Mouse (Mus musculus) T-helper 1 cell (primary cell): ENCODE data around the gene Ctnnbl1.

Source experiments
- in situ Hi-C: fragments of 300-600 bp; cut with MboI, MseI; formaldehyde crosslinking; loops from one replicate; pipeline ENCODE4 v1.15.1; 2025; ENCODE audit warnings: high pct_unique_total_duplicates

The Ctnnbl1 gene

DNA sequence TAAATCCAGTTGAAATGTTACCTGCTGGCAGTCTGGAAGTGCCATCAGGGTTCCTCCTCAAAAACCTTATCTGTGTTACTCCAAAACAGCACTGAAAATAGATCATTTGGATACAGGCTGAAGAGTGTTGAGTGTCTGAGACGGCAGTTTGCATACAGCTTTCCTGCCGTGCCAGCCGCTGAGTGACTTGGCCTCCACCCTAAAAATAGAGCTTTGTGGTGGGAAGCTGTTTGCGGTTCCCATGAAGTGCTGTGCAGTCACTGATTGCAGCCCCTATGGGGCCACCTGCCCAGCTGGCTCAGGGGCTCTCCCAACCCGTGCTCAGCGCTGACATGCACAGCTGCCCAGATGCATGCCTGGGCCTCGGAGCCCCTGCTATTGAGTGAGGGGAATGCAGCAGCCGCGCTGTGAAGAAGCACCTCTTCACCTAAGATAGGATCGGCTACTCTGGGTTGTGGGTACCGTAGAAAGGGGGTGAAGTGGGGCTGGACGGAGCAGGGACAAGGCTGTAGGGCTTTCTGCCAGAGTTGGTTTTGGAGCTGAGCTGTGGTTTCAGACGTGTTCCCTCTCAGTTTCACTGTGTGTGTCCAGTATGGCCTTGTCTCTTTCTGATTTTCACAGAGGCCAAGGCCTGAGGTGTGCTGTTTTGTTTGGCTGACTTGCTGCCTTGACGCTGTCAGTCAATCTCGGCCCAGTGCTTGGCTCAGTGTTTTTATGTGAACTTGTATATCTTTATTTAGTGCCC lies 81.5 kb downstream of the Ctnnbl1 start:
- in situ Hi-C loops, result no loop called here

DNA sequence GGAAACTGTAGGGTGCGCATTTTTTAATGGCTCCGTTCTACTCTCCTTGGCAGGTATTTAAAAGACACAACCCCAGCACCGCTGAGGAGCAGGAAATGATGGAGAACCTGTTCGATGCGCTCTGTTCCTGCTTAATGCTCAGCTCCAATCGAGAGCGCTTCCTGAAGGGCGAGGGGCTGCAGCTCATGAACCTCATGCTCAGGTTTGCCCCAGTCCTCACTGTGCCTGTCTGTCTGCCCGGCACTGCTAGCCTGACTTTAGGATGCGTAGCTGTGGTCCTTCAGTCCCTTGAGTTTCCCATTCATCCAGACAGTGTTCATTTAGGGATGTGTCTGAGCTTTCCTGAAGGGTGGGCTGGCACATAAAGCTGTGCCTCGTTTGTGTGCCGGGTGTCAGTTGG lies 82.2 kb downstream of the Ctnnbl1 start:
- in situ Hi-C loops, result no loop called here

DNA sequence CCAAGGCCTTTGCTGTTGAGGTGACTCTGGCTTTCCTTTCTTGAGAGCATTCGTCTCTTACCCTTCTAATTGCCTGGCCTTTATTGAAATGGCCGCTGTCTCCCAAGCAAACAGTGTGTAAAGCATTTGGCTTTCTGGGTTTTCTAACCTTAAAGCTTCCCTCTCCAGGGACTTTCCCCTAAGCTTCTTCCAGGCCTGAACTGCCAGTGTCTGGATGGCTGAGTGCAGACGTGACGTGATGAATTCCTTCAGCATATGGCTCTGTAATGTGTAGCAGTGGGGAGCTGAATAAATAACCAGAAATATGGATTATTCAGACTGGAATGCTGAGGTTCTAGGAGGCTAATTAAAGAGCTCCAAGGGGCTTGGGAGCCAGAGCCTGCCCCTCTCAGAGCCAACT lies 84.1 kb downstream of the Ctnnbl1 start:
- in situ Hi-C loops, result no loop called here

DNA sequence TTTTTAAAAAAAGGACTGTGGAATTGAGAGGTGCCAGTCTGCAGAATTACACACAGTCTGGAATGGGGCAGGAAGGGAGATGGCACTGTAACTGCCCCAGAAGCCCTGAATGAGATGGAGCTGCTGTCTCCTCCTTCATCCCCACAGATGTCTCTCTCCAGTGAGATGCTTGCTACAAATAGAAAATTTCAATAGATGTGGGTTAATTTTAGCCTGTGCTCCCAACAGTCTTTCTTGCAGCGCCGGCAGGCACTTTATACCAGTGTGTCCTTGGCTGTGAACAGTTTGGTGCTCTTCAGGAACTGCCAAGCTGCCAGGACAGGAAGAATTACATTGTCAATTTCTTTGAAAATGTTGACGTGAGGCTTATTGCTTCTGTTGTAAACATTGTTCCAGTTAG lies 86.3 kb downstream of the Ctnnbl1 start:
- in situ Hi-C loops, result no loop called here

DNA sequence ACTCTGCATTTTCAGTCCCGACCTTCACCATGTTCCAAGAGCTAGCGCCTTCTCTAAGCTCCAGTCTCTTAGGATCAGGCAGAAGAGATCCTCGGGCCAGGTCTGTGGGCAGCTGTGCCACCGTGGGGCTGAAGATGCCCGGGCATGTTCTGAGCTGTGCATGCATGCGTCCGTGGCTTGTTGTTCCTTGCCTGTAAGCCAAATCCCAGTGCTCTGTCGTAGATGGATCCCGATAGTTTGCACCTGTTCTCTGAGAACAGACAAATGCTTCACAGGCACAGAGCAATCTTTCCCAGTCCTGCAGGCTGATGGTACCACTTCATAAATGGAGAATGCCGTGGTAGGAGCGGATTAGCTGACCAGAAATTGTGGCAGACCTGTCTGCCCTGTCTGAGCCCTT lies 87.0 kb downstream of the Ctnnbl1 start:
- in situ Hi-C loops, result no loop called here

DNA sequence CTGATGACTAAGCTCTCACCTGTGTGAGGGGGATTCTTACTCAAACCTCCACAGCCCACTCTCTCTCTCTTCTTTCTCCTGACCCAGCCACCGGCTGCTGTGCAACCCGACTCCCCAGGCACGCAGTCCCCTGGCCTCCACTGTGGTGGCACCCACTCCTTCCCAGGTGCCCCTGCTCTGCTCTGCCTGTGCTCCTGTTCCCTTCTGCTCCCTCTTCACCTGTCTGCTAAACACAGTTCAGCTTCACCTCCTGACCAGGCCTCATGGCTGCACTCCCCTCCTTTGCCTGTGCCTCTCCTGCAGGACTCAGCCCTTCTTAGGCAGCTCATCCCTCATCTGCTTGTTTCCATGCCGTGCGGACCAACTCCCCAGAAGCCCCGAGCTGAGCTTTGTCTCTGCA lies 92.9 kb downstream of the Ctnnbl1 start:
- in situ Hi-C loops, result no loop called here

DNA sequence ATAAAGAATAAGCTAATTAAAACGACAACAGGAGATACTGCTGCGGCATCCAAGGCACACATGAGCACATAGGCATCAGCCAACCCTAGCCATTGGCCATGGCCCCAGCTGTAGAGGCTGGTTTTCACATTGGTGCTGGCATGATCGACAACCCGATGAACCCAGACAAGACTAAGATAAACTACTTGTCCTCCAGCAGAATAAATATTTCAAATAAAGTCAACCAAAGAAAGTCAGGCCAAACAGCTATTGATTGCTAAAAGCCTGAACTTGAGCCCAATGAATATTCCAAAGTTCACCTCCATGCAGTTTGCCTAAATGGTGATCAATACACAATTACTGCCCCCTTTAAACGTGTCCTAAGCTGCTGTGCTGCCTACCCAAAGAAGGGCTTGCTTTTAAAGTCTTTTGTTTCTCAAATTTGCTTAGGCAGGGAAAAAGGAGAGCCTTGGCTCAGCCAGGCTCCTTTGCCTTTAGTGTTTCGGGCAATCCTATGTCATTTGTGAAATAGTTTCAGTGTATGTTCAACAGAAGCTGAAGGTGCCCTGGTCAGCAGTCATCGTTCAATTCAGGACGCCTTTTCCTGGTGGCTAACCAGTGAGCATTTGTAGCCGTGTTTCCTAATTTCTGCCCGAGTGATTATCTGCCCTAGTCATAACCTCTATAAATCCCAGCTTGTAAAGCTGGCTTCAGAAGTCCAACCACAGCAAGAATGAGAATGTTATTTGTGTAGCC lies 93.6 kb downstream of the Ctnnbl1 start:
- in situ Hi-C loops, result no loop called here

DNA sequence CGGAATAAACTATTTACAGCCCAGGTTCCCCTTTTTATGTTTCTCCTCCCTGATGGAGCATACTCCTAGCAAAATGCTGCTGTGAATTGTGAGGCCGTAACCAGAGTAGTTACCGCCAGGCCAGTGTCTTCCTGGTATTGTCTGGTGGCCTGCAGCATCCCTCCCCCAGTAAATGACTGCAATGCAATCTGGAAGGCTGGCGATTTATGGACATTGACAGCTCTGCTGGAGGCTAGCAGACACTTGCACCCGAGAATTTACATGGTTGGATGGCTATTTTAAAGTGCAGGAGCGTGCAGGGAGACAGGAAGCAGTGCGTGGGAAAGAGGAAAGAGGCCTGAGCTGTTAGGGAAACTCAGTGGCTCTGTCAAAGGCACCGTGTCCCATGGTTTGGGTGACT lies 99.8 kb downstream of the Ctnnbl1 start:
- in situ Hi-C loops, result no loop called here

DNA sequence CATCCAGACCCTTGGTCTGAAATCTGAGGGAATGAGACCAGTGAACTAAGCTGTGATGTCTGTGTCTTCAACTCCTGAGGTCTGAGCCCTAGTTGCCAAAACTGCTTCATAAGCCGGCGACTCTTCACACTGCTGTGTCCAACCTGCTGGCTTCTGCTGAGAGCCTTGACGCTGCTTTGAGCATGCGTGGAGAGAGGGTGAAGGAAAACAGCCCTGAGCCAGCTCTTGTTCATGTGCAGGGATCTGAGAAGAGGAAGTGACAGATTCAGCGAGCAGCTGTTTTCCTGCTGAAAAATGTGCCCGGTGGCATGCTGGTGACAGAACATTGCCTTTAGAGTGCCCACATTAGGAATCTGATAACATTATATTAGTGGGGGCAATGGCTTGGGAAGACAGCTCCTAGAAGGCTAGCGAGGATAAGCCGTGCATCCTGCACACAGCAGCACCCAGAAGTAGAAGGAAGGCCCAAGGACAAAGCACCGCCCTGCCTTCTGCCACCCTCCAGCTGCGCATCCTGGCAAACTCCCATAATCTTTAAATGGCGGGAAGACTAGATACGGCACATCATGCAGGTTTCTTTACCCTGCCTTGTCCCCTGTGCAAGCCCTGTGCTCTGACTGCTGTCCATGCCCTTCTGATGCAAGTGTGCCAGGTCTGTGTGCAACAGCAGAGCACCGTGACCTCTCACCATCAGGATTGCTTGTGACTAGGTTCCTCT lies 101.2 kb downstream of the Ctnnbl1 start:
- in situ Hi-C loops, result no loop called here

DNA sequence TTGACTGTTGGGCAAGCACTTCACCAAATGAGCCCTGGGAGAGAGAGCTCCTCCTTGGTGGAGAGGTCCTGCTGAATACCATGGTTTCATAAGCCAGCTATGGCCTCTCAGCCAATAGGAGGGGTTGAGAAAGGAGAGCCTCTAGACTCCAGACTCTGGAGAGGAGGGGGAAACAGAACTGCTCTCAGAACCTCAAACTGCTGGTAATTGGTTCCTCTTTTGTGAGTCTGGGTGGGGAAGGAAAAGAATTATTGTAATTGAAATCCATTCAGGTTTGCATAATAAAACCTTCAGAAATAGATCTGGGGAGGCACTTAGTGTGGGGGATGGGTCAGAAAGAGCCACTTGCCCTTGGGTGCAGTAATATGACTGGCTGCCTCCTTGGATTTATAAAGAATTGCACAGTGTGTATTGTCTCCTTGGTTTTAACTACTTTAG lies 103.5 kb downstream of the Ctnnbl1 start:
- in situ Hi-C loops, result no loop called here

DNA sequence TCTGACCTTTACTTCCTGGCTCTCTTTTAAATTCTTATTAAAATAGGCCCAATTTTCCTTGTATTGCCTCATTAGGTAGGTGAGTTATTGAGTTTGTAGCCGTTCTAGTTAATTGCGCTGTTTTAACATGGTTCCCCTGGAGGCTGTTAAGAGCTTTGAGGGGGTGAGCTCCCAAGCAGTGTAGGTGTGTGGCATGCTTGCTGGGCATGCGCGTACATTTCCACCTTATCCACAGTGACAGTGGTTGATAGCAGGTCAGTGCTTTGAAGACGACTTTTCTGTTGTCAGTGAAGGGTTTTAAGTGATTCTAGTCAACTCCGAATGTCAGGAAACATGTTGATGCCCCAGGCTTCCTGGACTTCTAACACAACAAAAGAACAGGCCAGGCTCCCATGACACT lies 103.9 kb downstream of the Ctnnbl1 start:
- in situ Hi-C loops, result no loop called here

DNA sequence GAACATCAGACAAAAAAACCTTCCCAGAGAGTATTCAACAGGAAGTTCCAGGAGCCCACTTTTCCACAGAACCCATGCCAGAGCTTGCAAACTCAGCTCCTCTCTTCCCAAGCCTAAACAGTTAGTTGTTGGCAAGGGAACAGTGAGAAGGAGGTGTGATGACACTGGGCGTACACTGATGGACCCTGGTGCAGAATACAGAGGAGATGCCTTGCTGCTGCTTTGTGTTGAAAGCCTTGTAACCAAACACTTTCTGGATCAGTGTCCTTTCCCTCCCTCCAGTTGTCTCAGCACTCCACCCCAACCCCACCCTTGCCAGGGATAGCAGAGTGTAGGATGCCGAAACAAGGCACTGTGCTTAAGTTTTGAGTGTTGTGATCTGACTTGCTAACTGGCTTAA lies 107.5 kb downstream of the Ctnnbl1 start:
- in situ Hi-C loops, result no loop called here

DNA sequence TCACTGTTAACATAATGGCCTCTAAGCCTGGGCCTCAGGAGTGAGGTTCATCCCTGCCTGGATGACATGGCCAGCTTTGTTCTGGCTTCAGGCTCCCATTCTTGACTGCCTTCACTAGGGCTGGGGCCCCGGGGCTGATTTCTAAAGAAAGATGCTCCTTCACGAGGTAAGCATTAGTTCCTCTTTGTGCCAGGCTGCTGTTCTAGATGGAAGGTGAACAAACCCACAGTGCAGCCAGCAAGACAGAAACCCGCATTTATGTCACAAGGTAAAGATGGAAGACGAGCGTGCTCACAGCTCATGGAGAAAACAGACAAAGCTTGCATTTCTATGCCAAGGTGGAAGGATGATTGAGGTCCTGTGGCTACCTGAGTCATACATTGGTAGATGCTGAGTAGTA lies 108.6 kb downstream of the Ctnnbl1 start:
- in situ Hi-C loops, result no loop called here

DNA sequence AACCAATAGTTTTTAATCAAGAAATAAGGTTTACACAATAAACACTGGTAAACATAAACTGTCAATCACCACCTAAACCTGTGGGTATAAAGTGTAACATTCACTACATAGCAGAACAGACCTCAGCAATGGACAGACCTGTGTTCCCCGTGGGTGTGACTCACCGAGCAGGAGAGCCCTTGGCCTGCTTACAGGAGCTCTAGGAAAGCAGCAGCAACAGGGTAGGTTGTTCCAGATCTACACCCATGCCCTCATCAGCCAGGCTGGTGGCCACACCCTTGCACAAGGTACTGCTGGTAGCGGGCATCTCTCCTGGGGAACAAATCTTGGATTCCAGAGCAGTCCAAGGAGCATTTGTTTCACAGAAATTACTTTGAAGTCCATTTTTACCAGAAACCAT lies 115.9 kb downstream of the Ctnnbl1 start:
- in situ Hi-C loops, result no loop called here

DNA sequence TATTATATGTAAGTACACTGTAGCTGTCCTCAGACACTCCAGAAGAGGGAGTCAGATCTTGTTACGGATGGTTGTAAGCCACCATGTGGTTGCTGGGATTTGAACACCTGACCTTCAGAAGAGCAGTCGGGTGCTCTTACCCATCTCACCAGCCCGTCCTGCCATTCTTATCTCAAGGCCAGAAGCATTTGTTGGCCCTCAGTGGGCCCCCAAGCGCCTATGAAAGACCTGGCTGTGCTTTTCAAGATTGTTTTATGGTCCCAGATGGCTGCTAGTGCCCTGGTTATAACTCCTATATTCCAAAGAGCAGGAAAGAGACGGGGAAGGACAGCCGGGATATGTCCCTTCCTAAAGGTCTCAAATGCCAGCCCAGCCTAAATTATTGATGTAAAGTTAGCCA lies 118.6 kb downstream of the Ctnnbl1 start:
- in situ Hi-C loops, result no loop called here

DNA sequence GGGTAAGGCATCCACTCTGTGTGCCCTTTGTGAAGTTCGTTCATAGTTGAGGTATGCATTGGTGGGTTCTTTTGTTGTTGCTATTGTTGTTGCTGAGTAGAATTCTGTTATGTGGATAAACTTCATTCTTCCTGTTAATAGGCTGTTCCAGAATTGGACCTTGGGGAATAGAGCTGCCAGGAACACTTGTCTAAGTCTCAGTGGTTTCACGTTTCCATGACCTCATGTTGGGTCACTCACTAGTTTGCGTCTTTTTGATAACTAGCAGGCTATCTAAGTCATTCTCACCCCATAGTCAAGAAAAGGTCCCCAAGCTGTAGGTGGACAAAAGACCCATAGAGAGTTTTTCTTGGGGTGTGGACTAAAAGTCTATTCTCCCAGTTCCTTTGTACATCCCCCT lies 120.3 kb downstream of the Ctnnbl1 start:
- in situ Hi-C loops, result no loop called here

DNA sequence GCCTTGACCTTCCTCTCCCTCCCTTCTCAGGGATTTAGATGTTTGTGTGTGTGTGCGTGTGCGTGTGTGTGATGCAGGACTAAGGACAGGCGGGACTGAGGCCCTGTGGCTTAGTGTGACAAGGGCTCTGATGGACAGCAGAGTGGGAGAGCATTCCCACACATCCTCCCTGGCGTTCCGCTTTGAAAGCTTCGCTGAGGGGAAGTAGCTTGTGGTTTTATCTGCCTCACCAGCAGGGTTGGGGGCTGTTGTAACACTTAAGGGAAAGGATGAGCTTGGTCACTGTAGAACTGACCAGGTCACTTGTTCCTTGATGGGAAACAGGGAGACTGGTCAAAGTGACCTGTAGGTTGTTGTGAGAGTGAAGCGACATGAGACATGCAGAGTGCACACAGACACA lies 121.1 kb downstream of the Ctnnbl1 start:
- in situ Hi-C loops, result no loop called here

DNA sequence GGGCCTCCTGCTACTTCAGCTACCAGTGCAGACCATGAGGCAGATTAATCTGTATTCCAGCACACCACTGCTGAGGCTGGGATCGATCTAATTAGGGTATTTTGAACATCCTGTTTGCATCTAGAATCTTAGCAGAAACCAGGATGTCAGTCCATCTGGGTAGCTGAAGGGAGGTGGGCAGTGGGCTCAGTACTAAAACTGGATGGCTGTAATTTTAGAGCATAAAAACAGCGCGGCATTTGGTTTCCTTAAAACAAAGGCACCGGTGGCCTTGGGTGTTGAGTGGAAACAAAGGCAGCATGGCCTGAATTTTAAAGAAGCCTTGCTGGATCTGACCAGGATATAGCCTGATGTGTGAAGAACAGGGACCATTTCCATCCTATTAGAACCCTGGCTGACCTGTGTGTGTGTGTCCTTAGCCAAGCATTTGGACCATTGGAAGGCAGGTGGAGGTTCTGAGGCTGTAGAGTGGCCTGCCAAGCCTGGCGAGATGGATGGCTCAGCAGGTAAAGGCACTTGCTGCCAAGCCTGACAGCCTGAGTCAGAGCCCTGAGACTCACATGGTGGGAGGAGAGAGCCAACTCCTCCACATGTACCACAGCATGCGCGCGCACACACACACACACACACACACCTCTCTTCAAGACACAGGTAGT lies 122.0 kb downstream of the Ctnnbl1 start:
- in situ Hi-C loops, result no loop called here

DNA sequence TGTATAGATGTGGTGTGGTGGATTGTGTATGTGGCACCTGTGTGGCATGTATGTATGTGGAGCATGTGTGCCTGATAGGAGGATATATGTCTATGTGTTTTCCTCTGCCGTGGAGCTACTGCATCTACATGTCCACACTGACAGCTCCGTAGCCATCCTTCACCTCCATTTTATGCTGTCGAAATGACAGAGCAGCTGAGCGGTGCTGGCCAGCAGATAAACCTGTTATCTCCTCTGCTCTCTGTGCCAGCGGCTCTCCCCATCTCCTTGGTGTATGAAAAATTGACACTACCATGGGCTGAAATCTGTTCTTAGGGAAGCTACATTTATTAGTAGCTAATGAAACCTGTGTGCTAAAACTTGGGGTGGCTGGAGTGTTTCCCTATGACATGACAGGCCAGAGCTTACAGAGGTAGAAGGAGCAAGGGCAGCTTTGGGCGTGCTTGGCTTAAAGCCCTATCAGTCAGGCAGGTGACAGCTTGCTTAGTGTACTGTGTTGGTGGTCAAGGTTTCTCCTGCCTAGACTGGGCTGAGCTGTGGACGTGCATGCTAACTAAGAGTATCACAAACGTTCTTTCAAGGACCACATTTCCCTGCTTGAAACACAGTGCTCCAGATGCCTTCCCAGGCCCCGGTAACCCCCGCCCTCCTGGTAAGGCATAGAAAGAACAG lies 124.2 kb downstream of the Ctnnbl1 start:
- in situ Hi-C loops, result no loop called here

DNA sequence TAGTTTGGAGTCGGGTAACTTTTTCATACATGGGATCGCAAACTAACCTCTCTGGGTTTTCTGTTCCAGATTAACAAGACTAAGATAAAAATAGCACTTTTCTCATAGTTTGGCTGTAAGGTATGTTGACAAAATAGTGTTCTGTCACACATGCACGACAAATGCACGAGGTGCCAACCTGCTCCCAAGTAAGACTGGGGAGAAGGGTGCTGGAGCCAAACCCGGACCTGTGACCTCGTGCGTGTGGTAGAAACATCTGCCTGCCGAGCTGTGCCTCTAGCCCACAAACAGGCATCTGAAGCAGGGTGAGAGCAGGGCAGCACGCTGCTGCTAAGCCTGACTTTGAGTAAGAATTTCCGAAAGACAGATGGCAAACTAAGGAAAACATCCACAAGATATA lies 125.1 kb downstream of the Ctnnbl1 start:
- in situ Hi-C loops, result no loop called here

DNA sequence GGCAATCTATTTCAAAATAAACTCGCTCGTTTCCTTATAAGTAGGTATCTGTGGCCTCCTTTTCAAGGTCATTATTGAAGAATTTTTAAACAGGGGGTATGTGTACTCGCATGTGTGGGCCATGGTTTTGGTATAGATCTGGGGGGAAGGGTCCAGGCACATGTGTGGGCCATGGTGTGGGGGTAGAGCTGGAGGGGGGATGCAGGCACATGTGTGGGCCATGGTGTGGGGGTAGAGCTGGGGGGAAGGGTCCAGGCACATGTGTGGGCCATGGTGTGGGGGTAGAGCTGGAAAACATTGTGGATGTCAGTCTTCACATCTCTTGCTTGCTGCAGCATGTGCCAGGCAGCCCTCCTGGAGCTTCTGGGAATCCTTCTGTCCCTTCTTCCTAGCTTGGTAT lies 129.9 kb downstream of the Ctnnbl1 start:
- in situ Hi-C loops, result no loop called here

DNA sequence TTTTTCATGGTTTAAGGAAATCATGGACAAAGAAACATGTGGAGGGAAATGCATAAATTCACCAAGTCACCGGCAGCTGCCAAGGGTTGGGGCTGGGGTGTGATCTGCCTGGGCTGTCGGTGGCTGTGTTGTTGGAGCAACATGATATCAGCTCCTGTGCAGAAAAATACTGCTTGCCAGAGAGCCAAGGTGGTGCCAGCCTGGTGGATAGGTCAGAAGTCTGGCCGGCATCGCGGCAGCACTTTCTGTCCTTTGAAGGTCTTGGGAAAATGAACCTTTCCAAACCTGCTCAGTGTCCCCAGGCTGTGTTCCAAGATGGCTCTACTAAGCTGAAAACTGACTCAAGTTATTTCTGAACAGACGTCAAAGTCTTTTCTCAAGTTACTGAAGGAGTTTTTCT lies 133.0 kb downstream of the Ctnnbl1 start:
- in situ Hi-C loops, result no loop called here
